Mouse (Mus musculus) olfactory bulb, adult 2 months (tissue): ENCODE data around the gene Pak7.

Experiments used
- CTCF ChIP-seq: fragments of 200-500 bp; IDR thresholded peaks from 2 replicates; pipeline ENCODE4 v1.5.1; 2012; ENCODE audit warnings: low read depth, mild to moderate bottlenecking, low read length, moderate library complexity; ENCODE audit not compliant: insufficient read depth
- POLR2A ChIP-seq: fragments of 200-500 bp; IDR thresholded peaks from 2 replicates; pipeline ENCODE4 v1.6.1; 2012; ENCODE audit warnings: mild to moderate bottlenecking, low read depth, low read length, moderate library complexity; ENCODE audit not compliant: insufficient read depth

DNA sequence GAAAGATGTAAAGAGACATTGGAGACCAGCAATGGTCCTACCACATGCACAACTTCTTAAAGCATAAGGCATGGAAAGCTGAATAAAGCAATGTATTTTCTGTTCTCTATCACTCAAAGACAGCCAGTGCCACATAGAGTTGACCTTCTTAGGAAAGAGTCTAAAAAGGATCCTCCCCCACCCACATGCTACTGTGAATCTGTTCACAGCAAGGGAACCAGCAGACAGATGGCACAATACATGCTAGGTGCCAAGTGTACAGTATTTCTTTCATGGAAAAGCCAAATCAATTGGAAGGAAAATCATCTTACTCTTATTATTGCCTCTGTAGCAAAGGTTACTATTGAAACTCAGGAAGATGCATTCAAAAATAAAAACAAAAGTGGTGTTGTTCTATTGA lies 86.4 kb downstream of the Pak7 start:
- no peak for TF ChIP-seq CTCF
- no peak for TF ChIP-seq POLR2A
